Mouse (Mus musculus) neural tube, embryonic 14.5 days (tissue): ENCODE measurements around the gene 2310022A10Rik. TPM values are rescaled to one million over a fixed set of nuclear protein-coding genes. Genes with fewer than 3 reads are reported as not detected.

Experiments used
- ATAC-seq: fragments of 200-750 bp; cut with Nextera tagmentation; 2 replicates; pipeline ENCODE4 v1.8.0; 2017; ENCODE audit warnings: low read depth, mild to moderate bottlenecking, moderate TSS enrichment, moderate library complexity
- H3K27ac ChIP-seq: fragments of 300-500 bp; sonication (generic); 2 replicates; pipeline ENCODE4 v1.5.1; 2014; ENCODE audit warnings: low read depth, mild to moderate bottlenecking, control low read depth, low read length, moderate library complexity, mixed read lengths
- H3K27me3 ChIP-seq: fragments of 300-500 bp; sonication (generic); 2 replicates; pipeline ENCODE4 v1.6.1; 2014; ENCODE audit warnings: low read length; ENCODE audit not compliant: control insufficient read depth, insufficient read depth
- H3K36me3 ChIP-seq: fragments of 300-500 bp; sonication (generic); 2 replicates; pipeline ENCODE4 v1.6.1; 2014; ENCODE audit warnings: low read length, mixed read lengths; ENCODE audit not compliant: control insufficient read depth, insufficient read depth
- H3K4me1 ChIP-seq: fragments of 300-500 bp; sonication (generic); 2 replicates; pipeline ENCODE4 v1.6.1; 2014; ENCODE audit warnings: low read length; ENCODE audit not compliant: control insufficient read depth, insufficient read depth
- H3K4me2 ChIP-seq: fragments of 300-500 bp; sonication (generic); 2 replicates; pipeline ENCODE4 v1.6.1; 2014; ENCODE audit warnings: mild to moderate bottlenecking, low read depth, low read length, control low read depth
- H3K4me3 ChIP-seq: fragments of 300-500 bp; sonication (generic); 2 replicates; pipeline ENCODE4 v1.5.1; 2014; ENCODE audit warnings: low read depth, low read length, control low read depth, mixed read lengths
- H3K9ac ChIP-seq: fragments of 300-500 bp; sonication (generic); replicated peaks from 2 replicates; pipeline ENCODE4 v1.6.1; 2014; ENCODE audit warnings: low read depth, mild to moderate bottlenecking, control low read depth, low read length, mixed read lengths
- H3K9me3 ChIP-seq: fragments of 300-500 bp; sonication (generic); 2 replicates; pipeline ENCODE4 v1.6.1; 2016; ENCODE audit warnings: low read length; ENCODE audit not compliant: control insufficient read depth
- WGBS: fragments of 180-500 bp; shearing (Covaris S2); extraction: QIAGEN DNeasy Blood & Tissue Kit; methylation state at CpG from one replicate; pipeline ENCODE4 v1.1.7; 2014; 5-methylcytosine and 5-hydroxymethylcytosine counted together
- polyA plus RNA-seq: library from polyadenylated mRNA; unstranded; fragments of >200 nt; fragmentation: Nextera tagmentation; extraction: Ambion mirVana; gene quantifications from 2 replicates; pipeline ENCODE4 v1.2.1, GENCODE M21; 2014

2310022A10Rik gene
- polyA plus RNA-seq, 1 experiment from 2014 or later = 27.2 TPM

DNA sequence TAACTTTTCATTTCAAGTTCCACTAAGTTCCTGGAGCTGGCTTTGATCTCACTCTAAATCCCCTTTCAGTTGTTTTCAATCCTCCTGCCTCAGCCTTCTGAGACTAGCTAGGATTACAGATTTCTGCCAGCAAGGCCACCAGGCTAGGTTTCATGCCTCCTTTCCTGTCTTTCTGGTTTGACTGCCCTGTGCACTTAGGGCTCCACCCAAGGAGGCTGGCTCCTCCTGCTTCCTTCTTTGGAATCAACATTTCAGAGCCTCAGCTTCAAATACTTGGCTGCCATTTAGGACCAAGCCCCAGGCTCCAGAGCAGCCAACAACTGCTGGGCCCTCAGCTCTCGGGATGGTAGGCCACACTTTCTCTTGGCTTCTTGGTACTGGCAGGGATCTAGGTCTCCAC lies 32.4 kb upstream of the 2310022A10Rik start:
- no peak for ATAC-seq
- Histone ChIP-seq H3K4me3 (no peak overlapping the region), H3K36me3 (no peaks in the 10 kb centered on the region), H3K4me1 (no peaks in the 10 kb centered on the region), H3K4me2 (no peak overlapping the region), H3K27me3 (no peaks in the 10 kb centered on the region), H3K9ac (no peak overlapping the region), H3K27ac (no peak overlapping the region), H3K9me3 (no peaks in the 10 kb centered on the region)
- 71% methylated on average over 1 of the region's 1 CpGs for WGBS

DNA sequence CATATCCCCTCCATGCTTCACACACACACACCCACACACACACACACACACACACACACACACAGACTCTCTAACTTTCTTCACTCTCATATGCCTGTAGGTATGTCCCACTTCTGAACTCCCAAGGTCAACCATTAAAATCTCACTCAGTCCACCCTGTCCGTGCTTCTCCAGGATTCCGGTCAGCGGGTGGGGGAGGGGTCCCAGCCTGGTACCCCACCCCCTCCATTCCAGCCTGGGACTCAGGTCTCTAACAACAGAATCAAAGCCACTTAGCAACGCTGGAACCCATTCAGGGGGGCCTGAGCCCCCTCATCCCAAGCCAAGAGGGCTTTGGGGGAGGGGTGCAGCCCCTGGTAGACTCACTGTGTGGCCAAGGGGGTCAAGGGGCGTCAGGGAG lies 30.1 kb upstream of the 2310022A10Rik start, which contains the start of gene Hipk4:
Hipk4 (plus strand) TSS at position 301 of the 400 bp plus-strand sequence.
- WGBS = 68% methylated on average over 5 of the region's 5 CpGs
- no peak within 1 kb of the TSS for H3K9ac ChIP-seq
- no peaks in the 10 kb centered on the region for H3K27me3 ChIP-seq
- ATAC-seq = no peak
- no peaks in the 10 kb centered on the region for H3K9me3 ChIP-seq
- H3K4me1 ChIP-seq = no peaks in the 10 kb centered on the region
- no peak within 1 kb of the TSS for H3K27ac ChIP-seq
- H3K4me2 ChIP-seq = no peak within 1 kb of the TSS
- no peaks in the 10 kb centered on the region for H3K36me3 ChIP-seq
- no peak within 1 kb of the TSS for H3K4me3 ChIP-seq

DNA sequence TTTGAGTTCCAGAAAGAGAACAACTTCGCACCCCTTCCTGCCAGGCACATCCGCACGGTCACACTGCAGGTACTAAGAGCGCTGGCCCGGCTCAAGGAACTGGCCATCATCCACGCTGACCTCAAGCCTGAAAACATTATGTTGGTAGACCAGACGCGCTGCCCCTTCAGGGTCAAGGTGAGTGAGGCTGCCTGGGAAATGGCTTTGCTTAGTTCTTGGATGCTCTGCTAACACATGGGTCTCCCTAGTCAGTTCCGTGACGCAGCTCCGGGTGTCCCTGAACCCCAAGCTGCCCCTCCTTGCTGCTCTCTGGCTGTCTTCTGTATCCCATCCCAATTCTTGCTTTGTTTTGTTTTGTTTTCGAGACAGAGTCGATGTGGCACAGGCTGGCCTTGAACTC lies 29.2 kb upstream of the 2310022A10Rik start:
- no peak overlapping the region for H3K9ac ChIP-seq
- ATAC-seq = no peak
- no peak overlapping the region for H3K4me2 ChIP-seq
- no peaks in the 10 kb centered on the region for H3K36me3 ChIP-seq
- H3K27ac ChIP-seq = no peak overlapping the region
- no peaks in the 10 kb centered on the region for H3K4me1 ChIP-seq
- no peaks in the 10 kb centered on the region for H3K27me3 ChIP-seq
- H3K4me3 ChIP-seq = no peak overlapping the region
- 94% methylated on average over 13 of the region's 13 CpGs for WGBS
- H3K9me3 ChIP-seq = no peaks in the 10 kb centered on the region

DNA sequence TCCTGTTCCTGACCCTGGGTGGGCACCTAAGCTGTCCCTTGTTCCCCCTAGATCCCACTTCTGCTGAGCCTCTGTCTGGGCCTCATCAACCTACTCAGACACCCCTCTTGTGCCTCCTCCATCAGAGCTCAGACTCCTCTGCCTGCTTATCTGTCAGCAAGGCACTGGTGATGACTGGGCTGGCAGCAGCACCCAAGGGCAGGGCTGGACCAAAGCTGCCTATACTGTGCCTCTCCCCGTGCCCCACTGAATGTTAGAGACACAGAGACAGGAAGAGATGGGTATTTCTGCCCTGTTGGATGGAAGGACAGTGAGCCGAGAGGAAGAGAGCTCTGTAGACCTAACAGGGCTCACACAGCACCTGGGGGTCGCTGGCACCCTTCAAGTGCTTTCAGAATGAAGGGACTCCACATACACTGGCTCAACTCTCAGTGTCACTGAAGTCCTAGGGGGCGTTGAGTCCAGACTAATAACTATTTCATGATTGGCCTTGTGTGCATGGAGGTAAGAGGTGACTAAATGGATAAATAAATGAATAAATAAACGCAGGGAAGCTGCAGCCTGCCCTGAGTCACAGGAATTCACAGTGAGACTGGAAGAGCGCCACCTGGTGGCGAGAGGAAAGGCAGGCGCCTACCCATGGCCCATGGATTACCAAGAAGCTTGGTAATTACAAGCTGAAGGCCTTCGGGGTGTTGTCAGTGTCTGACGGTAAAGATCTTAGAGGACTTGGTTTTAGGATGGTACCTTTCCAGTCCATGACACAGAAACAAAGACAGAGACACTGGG lies 26.8 kb upstream of the 2310022A10Rik start:
- Histone ChIP-seq H3K36me3 (peaks cover 11% of the 10 kb centered on the region), H3K4me2 (no peak overlapping the region), H3K4me1 (no peaks in the 10 kb centered on the region), H3K9ac (no peak overlapping the region), H3K9me3 (no peaks in the 10 kb centered on the region), H3K27me3 (no peaks in the 10 kb centered on the region), H3K27ac (no peak overlapping the region), H3K4me3 (no peak overlapping the region)
- ATAC-seq = peak; percentile 80
- WGBS = 27% methylated on average over 10 of the region's 10 CpGs

DNA sequence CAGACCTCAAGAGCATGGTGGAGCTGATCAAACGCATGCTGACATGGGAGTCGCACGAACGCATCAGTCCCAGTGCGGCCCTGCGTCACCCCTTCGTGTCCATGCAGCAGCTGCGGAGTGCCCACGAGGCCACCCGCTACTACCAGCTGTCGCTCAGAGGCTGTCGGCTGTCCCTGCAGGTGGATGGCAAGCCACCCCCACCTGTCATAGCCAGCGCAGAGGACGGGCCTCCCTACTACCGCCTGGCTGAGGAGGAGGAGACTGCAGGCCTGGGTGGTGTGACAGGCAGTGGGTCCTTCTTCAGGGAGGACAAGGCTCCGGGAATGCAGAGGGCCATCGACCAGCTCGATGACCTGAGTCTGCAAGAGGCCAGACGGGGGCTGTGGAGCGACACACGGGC lies 24.0 kb upstream of the 2310022A10Rik start:
- no peaks in the 10 kb centered on the region for H3K9me3 ChIP-seq
- no peak for ATAC-seq
- 84% methylated on average over 21 of the region's 21 CpGs for WGBS
- H3K4me1 ChIP-seq = no peaks in the 10 kb centered on the region
- no peak overlapping the region for H3K4me3 ChIP-seq
- H3K9ac ChIP-seq = no peak overlapping the region
- no peak overlapping the region for H3K4me2 ChIP-seq
- H3K27ac ChIP-seq = no peak overlapping the region
- H3K36me3 ChIP-seq = peaks cover 26% of the 10 kb centered on the region
- H3K27me3 ChIP-seq = no peaks in the 10 kb centered on the region

DNA sequence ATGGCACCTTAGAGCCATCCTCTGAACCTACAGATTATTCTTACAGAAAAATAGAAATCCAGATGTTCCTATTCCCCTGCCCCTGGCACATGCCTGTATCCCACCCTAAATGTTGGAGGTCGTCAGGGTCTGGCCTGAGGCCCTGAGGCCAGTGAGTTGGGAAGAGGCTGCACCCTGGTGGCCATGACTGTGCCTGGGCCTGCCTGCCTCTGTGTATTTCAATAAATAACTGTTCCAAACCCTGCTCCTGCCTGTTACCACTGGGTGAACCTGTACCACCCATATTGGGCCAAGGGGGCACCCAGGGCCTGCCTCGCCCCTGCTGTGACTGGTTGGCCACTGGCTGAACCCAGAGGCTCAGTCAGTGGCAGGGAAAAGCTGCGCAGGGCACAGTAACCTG lies 22.1 kb upstream of the 2310022A10Rik start:
- no peak for ATAC-seq
- no peak overlapping the region for H3K27ac ChIP-seq
- H3K4me2 ChIP-seq = no peak overlapping the region
- H3K9me3 ChIP-seq = no peaks in the 10 kb centered on the region
- H3K27me3 ChIP-seq = no peaks in the 10 kb centered on the region
- whole genome bisulfite sequencing = 80% methylated on average over 3 of the region's 3 CpGs
- peaks cover 26% of the 10 kb centered on the region for H3K36me3 ChIP-seq
- no peak overlapping the region for H3K4me3 ChIP-seq
- H3K4me1 ChIP-seq = no peaks in the 10 kb centered on the region
- no peak overlapping the region for H3K9ac ChIP-seq

DNA sequence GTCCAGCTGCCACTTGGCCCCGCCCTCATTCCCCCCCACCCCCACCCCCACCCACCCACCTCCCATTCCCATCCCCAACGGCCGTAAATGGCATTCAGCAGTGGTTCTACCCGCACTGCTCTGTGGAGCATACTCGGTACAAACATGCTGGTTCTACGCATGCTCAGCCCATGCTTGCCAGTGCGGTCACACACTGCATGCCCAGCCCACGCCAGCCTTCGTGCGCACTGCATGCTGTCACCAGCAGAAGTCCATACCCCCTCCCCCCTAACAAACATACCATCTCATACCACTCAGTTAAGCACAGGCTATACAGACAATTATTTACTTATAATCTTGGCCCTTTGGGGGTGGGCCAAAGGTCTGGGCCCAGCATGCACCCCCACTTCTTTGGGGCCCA lies 21.3 kb upstream of the 2310022A10Rik start:
- Histone ChIP-seq H3K27me3 (no peaks in the 10 kb centered on the region), H3K4me3 (no peak overlapping the region), H3K4me1 (no peaks in the 10 kb centered on the region), H3K4me2 (no peak overlapping the region), H3K9me3 (no peaks in the 10 kb centered on the region), H3K9ac (no peak overlapping the region), H3K27ac (no peak overlapping the region), H3K36me3 (peaks cover 30% of the 10 kb centered on the region)
- WGBS = 82% methylated on average over 10 of the region's 10 CpGs
- no peak for ATAC-seq

DNA sequence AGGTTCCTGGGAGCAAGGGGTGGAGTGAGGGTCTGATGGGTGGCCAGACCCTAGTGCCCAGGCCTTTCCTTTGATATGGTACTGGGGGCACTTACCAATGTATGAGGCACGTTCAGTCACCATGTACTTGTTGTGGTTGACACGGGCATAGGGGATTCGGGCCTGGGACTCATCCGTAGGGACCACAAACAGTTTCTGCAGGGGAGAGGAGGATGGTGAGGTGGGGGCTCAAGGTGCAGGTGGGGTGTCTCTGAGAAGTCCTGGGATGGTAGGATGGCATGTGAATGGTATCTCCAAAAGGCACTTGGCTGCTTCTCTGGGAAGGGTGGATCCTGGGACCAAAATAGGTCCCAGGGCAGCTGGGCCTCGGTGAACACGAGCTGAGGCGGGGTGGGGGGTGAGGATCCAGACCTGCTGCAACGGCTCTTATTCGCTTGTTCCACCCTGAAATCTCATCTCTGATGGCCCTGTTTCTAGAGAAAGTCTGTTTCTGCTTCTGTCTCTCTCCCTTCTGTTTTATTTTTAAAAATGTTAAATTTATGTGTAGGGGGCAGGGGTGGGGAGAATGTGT lies 20.5 kb upstream of the 2310022A10Rik start:
- H3K9me3 ChIP-seq = no peaks in the 10 kb centered on the region
- H3K9ac ChIP-seq = no peak overlapping the region
- no peaks in the 10 kb centered on the region for H3K4me1 ChIP-seq
- H3K27ac ChIP-seq = no peak overlapping the region
- peaks cover 36% of the 10 kb centered on the region for H3K36me3 ChIP-seq
- no peak for ATAC-seq
- WGBS = 92% methylated on average over 9 of the region's 9 CpGs
- H3K4me2 ChIP-seq = no peak overlapping the region
- H3K27me3 ChIP-seq = no peaks in the 10 kb centered on the region
- H3K4me3 ChIP-seq = no peak overlapping the region

DNA sequence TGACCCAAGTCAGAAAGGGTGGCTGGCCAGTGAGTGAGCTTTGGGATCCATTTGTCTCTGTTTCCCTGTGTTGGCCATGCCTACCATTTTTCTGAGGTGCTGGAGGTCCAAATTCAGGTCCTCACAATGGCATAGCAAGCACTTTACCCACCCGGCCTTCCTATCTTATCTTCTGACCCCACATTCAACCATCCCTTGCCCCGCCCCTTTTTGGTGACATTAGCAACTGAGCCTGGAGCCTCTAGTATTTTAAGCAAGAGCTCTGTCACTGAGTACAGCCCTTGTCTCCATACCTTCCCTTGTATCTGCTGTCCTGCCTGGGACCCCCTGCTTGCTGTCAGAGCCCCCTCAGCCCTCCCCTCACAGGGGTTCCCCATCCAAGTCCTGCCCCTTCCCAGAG lies 17.6 kb upstream of the 2310022A10Rik start:
- Histone ChIP-seq H3K9ac (no peak overlapping the region), H3K27me3 (no peaks in the 10 kb centered on the region), H3K9me3 (no peaks in the 10 kb centered on the region), H3K36me3 (peaks cover 33% of the 10 kb centered on the region), H3K27ac (no peak overlapping the region), H3K4me2 (no peak overlapping the region), H3K4me3 (no peak overlapping the region), H3K4me1 (no peaks in the 10 kb centered on the region)
- 84% methylated on average over 2 of the region's 2 CpGs for WGBS
- no peak for ATAC-seq
